Mouse (Mus musculus): ENCODE results near the gene Kctd8. TPM values are rescaled to one million over a fixed set of nuclear protein-coding genes. Genes with fewer than 3 reads are reported as not detected.
A peak's percentile ranks its signal among the peaks of the same experiment; 100 is the strongest.
"Not testable (repeated sequence)": the region's sequence is repeated elsewhere in the genome, so short reads cannot be mapped to it uniquely, and the experiment has no call there.

Kctd8 gene
- polyA plus RNA-seq, 1 experiment from 2014 or later = 3.5 TPM

DNA sequence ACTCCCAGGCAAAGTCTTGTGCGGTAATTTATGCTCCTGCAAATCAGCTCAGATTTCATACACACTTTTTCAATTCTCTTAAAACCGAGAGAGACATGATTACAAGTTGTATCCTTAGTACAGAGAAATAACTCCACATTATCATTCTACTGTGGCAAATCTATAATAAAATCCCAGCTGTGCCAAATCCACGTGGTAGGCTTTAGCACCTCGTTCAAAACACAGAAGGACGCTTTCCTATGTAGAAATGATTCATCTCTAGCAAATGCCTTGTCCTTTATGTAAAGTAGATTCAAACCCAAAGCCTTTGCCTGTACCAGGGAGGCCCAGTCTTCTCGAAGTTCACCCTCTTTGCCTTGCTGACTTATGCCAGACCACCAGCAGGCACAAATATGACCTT lies 57.1 kb downstream of the Kctd8 start:
- Histone ChIP-seq H3K27me3 (no peaks in the 10 kb centered on the region), H3K9me3 (replicated peaks) (no peaks in the 10 kb centered on the region), H3K36me3 (ENCODE audit: poor library complexity, severe bottlenecking) (no peaks in the 10 kb centered on the region), H3K4me3 (no peak overlapping the region), H3K4me1 (no peaks in the 10 kb centered on the region), H3K9ac (no peak overlapping the region), H3K27ac (no peak overlapping the region), H3K4me2 (no peak overlapping the region)
- 90% methylated on average over 6 of the region's 6 CpGs for WGBS
- no peak for ATAC-seq

DNA sequence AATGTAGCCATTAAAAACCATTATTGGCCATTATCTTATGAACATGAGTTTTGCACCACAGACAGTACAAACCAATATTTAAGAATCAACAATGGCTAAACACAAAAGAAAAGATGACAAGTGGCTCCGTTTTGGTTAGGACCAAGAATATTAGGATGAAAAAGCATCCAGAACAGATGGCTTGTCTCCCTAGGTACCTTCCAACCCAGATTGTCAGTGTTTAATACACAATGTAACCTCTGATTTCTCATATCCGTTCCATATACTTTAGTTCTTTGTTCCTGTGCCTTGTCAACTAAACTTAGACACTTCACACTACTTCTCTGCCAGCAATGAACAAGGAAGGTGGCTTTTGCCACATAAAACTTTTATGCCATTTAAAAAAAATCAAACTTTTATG lies 89.1 kb downstream of the Kctd8 start:
- Histone ChIP-seq H3K4me2 (no peak overlapping the region), H3K9me3 (replicated peaks) (no peaks in the 10 kb centered on the region), H3K4me1 (no peaks in the 10 kb centered on the region), H3K36me3 (ENCODE audit: poor library complexity, severe bottlenecking) (no peaks in the 10 kb centered on the region), H3K27me3 (no peaks in the 10 kb centered on the region), H3K27ac (no peak overlapping the region), H3K4me3 (no peak overlapping the region), H3K9ac (no peak overlapping the region)
- ATAC-seq = no peak
- WGBS = 85% methylated on average over 2 of the region's 2 CpGs

- no peak overlapping the region for H3K4me2 ChIP-seq
- no peak overlapping the region for H3K27ac ChIP-seq
- no peaks in the 10 kb centered on the region for H3K9me3 ChIP-seq (replicated peaks)
- no peak overlapping the region for H3K4me3 ChIP-seq
- H3K9ac ChIP-seq = no peak overlapping the region
- no peak for ATAC-seq
- H3K36me3 ChIP-seq (ENCODE audit: poor library complexity, severe bottlenecking) = no peaks in the 10 kb centered on the region
- 69% methylated on average over 1 of the region's 1 CpGs for WGBS
- no peaks in the 10 kb centered on the region for H3K4me1 ChIP-seq
- H3K27me3 ChIP-seq = no peaks in the 10 kb centered on the region
Measured at GRCm38 (mm10) chr5:69241931-69242330, 99.5 kb downstream of the Kctd8 start.

DNA sequence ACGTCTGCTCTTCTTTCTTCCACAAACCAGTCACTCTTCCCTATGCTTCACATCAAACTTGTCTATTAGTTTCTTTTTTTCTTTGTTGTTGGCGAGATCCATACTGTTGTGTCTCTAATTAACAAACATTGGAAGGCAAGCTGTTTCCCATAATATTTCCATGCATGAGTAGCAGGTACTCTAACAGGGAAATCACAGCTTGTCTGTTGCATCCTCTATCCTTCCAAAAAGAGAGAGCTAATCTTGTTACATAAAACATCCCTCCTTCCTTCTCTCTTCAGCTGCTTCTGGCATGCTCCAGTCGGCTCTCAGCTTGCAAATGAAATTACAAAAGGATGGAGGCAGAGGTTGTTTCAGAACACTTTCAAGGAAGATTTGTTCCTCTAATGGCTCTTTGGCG lies 107.9 kb downstream of the Kctd8 start:
- H3K9me3 ChIP-seq (replicated peaks) = no peaks in the 10 kb centered on the region
- H3K36me3 ChIP-seq (ENCODE audit: poor library complexity, severe bottlenecking) = no peaks in the 10 kb centered on the region
- H3K4me3 ChIP-seq = no peak overlapping the region
- H3K9ac ChIP-seq = no peak overlapping the region
- peak; percentile 36; the same call in 1 of the 2 replicates for ATAC-seq
- no peak overlapping the region for H3K4me2 ChIP-seq
- 52% methylated on average over 4 of the region's 4 CpGs for WGBS
- H3K27ac ChIP-seq = no peak overlapping the region
- no peaks in the 10 kb centered on the region for H3K27me3 ChIP-seq
- no peaks in the 10 kb centered on the region for H3K4me1 ChIP-seq

DNA sequence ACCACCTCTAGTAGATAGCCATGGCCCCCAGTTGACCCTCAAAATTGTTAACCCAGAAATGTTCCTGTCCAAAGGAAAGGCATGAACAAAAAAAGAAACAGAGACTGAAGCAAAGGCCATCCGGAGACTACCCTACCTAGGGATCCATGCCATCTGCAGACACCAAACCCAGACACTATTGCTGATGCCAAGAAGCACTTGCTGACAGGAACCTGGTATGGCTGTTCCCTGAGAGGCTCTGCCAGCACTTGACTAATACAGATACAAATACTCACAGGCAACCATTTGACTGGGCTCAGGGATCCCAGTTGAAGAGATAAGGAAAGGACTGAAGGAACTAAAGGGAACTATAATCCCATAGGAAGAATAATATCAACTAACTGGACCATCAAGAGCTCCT lies 109.8 kb downstream of the Kctd8 start:
- 96% methylated on average over 1 of the region's 1 CpGs for WGBS
- H3K4me2 ChIP-seq; ATAC-seq; H3K36me3 ChIP-seq (ENCODE audit: poor library complexity, severe bottlenecking); H3K4me3 ChIP-seq; H3K9ac ChIP-seq; H3K9me3 ChIP-seq (replicated peaks); H3K27ac ChIP-seq; H3K4me1 ChIP-seq; H3K27me3 ChIP-seq: not testable (repeated sequence)

DNA sequence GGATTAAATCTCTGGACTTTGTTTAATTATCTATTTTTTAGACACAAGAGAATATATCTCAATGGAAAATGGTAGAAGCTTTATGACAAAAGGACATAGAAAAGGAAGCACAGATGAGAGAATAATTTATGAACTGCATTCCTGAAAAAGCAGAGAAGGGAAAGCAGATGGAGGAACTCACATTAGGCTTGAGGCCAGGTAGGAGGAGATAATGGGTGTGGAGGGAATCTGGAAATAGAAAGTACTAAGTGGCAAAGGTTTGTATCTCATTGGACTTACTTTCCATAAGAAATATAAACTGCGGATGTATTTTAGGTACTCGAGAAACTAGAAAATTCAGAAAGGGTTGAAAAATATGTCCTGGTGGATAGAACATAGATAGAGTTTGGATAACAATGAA lies 114.3 kb downstream of the Kctd8 start:
- H3K36me3 ChIP-seq (ENCODE audit: poor library complexity, severe bottlenecking) = no peaks in the 10 kb centered on the region
- ATAC-seq = no peak
- no peak overlapping the region for H3K4me3 ChIP-seq
- H3K4me2 ChIP-seq = no peak overlapping the region
- H3K9ac ChIP-seq = no peak overlapping the region
- no peaks in the 10 kb centered on the region for H3K9me3 ChIP-seq (replicated peaks)
- H3K27me3 ChIP-seq = no peaks in the 10 kb centered on the region
- WGBS = 95% methylated on average over 2 of the region's 2 CpGs
- H3K4me1 ChIP-seq = no peaks in the 10 kb centered on the region
- no peak overlapping the region for H3K27ac ChIP-seq

DNA sequence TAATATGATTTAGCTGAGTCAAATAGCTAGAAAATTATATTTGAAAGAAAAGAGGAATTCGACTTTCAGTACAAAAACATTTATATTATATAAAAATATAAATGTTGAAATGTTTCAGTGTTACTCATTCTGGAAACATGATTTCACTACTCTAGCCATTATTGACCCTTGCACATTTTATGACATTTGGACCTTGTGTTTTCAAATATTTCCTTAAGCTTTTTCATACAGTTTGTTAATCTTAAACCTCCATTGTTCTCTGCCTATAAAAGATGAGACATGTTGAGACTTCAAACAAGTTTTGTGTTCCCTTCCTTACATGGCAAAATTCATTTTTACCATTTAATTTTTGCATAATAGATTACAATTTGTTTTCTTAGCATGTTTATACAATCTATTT lies 118.9 kb downstream of the Kctd8 start:
- 85% methylated on average over 1 of the region's 1 CpGs for WGBS
- Histone ChIP-seq H3K27ac (no peak overlapping the region), H3K36me3 (ENCODE audit: poor library complexity, severe bottlenecking) (no peaks in the 10 kb centered on the region), H3K4me3 (no peak overlapping the region), H3K9me3 (replicated peaks) (no peaks in the 10 kb centered on the region), H3K4me2 (no peak overlapping the region), H3K4me1 (no peaks in the 10 kb centered on the region), H3K27me3 (no peaks in the 10 kb centered on the region), H3K9ac (no peak overlapping the region)
- ATAC-seq = no peak

DNA sequence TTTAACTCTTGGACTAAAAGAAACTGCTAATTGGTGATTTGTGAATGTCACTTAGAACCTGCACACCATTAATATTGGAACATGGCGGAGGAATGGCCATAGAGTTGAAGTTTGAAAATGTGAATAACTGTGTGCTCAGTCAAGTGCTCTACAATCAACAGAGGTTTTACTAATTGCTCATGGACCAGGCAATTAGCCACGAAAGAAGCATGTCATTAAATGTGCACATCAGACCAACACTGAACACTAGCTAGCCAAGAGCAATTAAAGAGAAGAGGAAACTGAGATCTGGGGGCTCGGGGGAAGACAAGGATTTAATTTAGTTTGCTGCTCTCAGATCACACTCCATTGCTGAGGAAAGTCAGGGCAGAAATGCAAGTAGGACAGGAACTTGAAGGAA lies 126.3 kb downstream of the Kctd8 start:
- peak; percentile 48; the same call in 1 of the 2 replicates for ATAC-seq
- Histone ChIP-seq H3K27me3 (no peaks in the 10 kb centered on the region), H3K4me3 (no peak overlapping the region), H3K36me3 (ENCODE audit: poor library complexity, severe bottlenecking) (no peaks in the 10 kb centered on the region), H3K4me2 (no peak overlapping the region), H3K9ac (no peak overlapping the region), H3K27ac (no peak overlapping the region), H3K4me1 (no peaks in the 10 kb centered on the region), H3K9me3 (replicated peaks) (no peaks in the 10 kb centered on the region)
- 40% methylated on average over 3 of the region's 3 CpGs for WGBS

GRCm38 (mm10) chr5:69209401-69209800 lies 132.1 kb downstream of the Kctd8 start:
- H3K4me1 ChIP-seq = no peaks in the 10 kb centered on the region
- H3K27ac ChIP-seq = no peak overlapping the region
- H3K27me3 ChIP-seq = no peaks in the 10 kb centered on the region
- no peak overlapping the region for H3K4me3 ChIP-seq
- no peak for ATAC-seq
- H3K9ac ChIP-seq = no peak overlapping the region
- no peaks in the 10 kb centered on the region for H3K9me3 ChIP-seq (replicated peaks)
- H3K4me2 ChIP-seq = no peak overlapping the region
- no peaks in the 10 kb centered on the region for H3K36me3 ChIP-seq (ENCODE audit: poor library complexity, severe bottlenecking)

GRCm38 (mm10) chr5:69207713-69208112 lies 133.8 kb downstream of the Kctd8 start:
- Histone ChIP-seq H3K27ac (no peak overlapping the region), H3K4me2 (no peak overlapping the region), H3K4me3 (no peak overlapping the region), H3K4me1 (no peaks in the 10 kb centered on the region), H3K9me3 (replicated peaks) (no peaks in the 10 kb centered on the region), H3K27me3 (no peaks in the 10 kb centered on the region), H3K36me3 (ENCODE audit: poor library complexity, severe bottlenecking) (no peaks in the 10 kb centered on the region), H3K9ac (no peak overlapping the region)
- WGBS = 78% methylated on average over 2 of the region's 2 CpGs
- no peak for ATAC-seq

- H3K4me2 ChIP-seq = no peak overlapping the region
- ATAC-seq = no peak
- H3K36me3 ChIP-seq (ENCODE audit: poor library complexity, severe bottlenecking) = no peaks in the 10 kb centered on the region
- H3K4me3 ChIP-seq = no peak overlapping the region
- WGBS = 77% methylated on average over 4 of the region's 4 CpGs
- no peak overlapping the region for H3K9ac ChIP-seq
- H3K4me1 ChIP-seq = no peaks in the 10 kb centered on the region
- no peak overlapping the region for H3K27ac ChIP-seq
- no peaks in the 10 kb centered on the region for H3K27me3 ChIP-seq
- no peaks in the 10 kb centered on the region for H3K9me3 ChIP-seq (replicated peaks)
Measured at GRCm38 (mm10) chr5:69159897-69160509, 181.5 kb downstream of the Kctd8 start.

GRCm38 (mm10) chr5:69156489-69156888 lies 185.0 kb downstream of the Kctd8 start:
- no peaks in the 10 kb centered on the region for H3K4me1 ChIP-seq
- no peak overlapping the region for H3K9ac ChIP-seq
- no peak overlapping the region for H3K27ac ChIP-seq
- 79% methylated on average over 3 of the region's 3 CpGs for WGBS
- no peaks in the 10 kb centered on the region for H3K27me3 ChIP-seq
- no peaks in the 10 kb centered on the region for H3K36me3 ChIP-seq (ENCODE audit: poor library complexity, severe bottlenecking)
- no peak overlapping the region for H3K4me3 ChIP-seq
- H3K9me3 ChIP-seq (replicated peaks) = no peaks in the 10 kb centered on the region
- no peak overlapping the region for H3K4me2 ChIP-seq
- no peak for ATAC-seq

DNA sequence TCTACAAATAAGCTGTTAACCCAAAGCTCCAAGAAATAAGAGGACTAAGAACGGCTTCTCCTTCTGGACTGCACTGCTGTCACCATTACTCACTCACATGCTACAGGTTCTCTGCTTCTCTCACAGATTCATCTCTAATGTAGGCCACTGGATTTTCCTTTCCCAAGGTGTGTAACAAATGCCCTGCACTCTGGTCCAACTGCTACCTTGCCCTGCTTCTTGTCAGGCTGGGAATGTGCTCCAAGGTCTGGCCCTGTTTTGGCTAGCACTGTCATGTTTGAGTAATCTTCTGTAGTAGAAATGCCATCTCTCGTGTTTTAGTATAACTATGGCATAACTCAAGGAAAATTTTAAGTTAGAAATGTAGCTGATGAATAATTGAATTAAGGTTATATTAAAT lies 195.7 kb downstream of the Kctd8 start:
- Histone ChIP-seq H3K27me3 (no peaks in the 10 kb centered on the region), H3K9me3 (replicated peaks) (no peaks in the 10 kb centered on the region), H3K9ac (no peak overlapping the region), H3K4me2 (no peak overlapping the region), H3K4me3 (no peak overlapping the region), H3K36me3 (ENCODE audit: poor library complexity, severe bottlenecking) (no peaks in the 10 kb centered on the region), H3K4me1 (no peaks in the 10 kb centered on the region), H3K27ac (no peak overlapping the region)
- WGBS = 86% methylated on average over 2 of the region's 2 CpGs
- ATAC-seq = no peak
